Mouse (Mus musculus) left cerebral cortex, adult 9 months (tissue): Measurements from ENCODE around the gene Kif24.

Source experiments
- DNase-seq, 2 experiments: peaks; one replicate each; pipeline ENCODE4 v3.0.0; 2022; ENCODE audit warnings: low spot score in 2 of 2

Kif24 gene

GRCm38 (mm10) chr4:41464345-41465286 lies at the start of gene Kif24, which contains the start of gene Nudt2:
TSS of gene Kif24 (minus strand) at chr4:41464887.
TSS of gene Nudt2 (plus strand) at chr4:41465151.
- DNase-seq: peak; percentile 98 to 99

- no peak for DNase-seq
These were observed 49.0 kb upstream of the Kif24 start for GRCm38 (mm10) chr4:41513714-41514113.

- no peak for DNase-seq
These were observed 48.6 kb upstream of the Kif24 start for GRCm38 (mm10) chr4:41513309-41513708.

GRCm38 (mm10) chr4:41507998-41508397 lies 43.3 kb upstream of the Kif24 start:
- no peak for DNase-seq

- no peak for DNase-seq
These were observed 42.7 kb upstream of the Kif24 start for GRCm38 (mm10) chr4:41507326-41507924.

- peak in 1 of 2 experiments; percentile 83 for DNase-seq
These were observed 42.2 kb upstream of the Kif24 start for GRCm38 (mm10) chr4:41506906-41507305.

GRCm38 (mm10) chr4:41506156-41506555 lies 41.5 kb upstream of the Kif24 start:
- peak in 1 of 2 experiments; percentile 68 for DNase-seq

GRCm38 (mm10) chr4:41505131-41505551 lies 40.5 kb upstream of the Kif24 start:
- DNase-seq: no peak

GRCm38 (mm10) chr4:41504325-41504724 lies 39.6 kb upstream of the Kif24 start:
- DNase-seq: no peak

- peak; percentile 85 to 95 for DNase-seq
These were observed 38.3 kb upstream of the Kif24 start, which contains the start of gene AI464131 for GRCm38 (mm10) chr4:41502986-41503412. TSS of gene AI464131 (minus strand) at chr4:41503076.

- no peak for DNase-seq
These were observed 37.7 kb upstream of the Kif24 start for GRCm38 (mm10) chr4:41502171-41502940.

- no peak for DNase-seq
These were observed 36.1 kb upstream of the Kif24 start for GRCm38 (mm10) chr4:41500787-41501186.

GRCm38 (mm10) chr4:41499619-41500018 lies 34.9 kb upstream of the Kif24 start:
- DNase-seq: no peak

GRCm38 (mm10) chr4:41498921-41499391 lies 34.3 kb upstream of the Kif24 start:
- DNase-seq: no peak

GRCm38 (mm10) chr4:41497995-41498845 lies 33.5 kb upstream of the Kif24 start:
- DNase-seq: no peak

GRCm38 (mm10) chr4:41497579-41497978 lies 32.9 kb upstream of the Kif24 start:
- DNase-seq: no peak

- no peak for DNase-seq
These were observed 32.4 kb upstream of the Kif24 start for GRCm38 (mm10) chr4:41497046-41497445.

GRCm38 (mm10) chr4:41495850-41496249 lies 31.2 kb upstream of the Kif24 start:
- peak in 1 of 2 experiments; percentile 51 for DNase-seq

GRCm38 (mm10) chr4:41495076-41495475 lies 30.4 kb upstream of the Kif24 start:
- DNase-seq: no peak

GRCm38 (mm10) chr4:41494378-41494777 lies 29.7 kb upstream of the Kif24 start:
- no peak for DNase-seq
